Mouse (Mus musculus): ENCODE data around the gene Xirp1.
A peak's percentile ranks its signal among the peaks of the same experiment; 100 is the strongest.

DNA sequence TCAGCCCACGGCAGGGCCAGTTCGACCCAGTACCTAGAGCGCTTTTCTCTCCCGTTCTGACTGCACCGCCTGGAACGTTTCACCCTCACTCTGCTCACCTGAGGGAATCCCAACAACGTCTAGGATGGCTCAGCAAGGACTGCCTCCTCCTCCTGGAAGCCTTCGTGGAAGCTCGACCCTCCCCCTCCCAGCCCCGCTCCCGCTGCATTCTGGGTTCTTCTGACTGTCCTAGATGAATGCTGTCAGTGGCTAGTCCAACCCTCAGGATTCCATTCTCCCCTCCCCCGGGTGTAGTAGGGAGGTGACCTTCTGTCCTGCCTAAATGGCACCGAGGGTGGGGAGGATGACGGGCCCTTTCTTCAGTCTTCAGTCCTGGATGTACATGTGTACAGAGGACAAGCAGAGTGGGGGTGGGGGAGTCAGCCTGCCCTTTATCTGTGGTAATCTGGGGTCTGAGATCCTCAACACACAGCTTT lies 38.8 kb downstream of the Xirp1 start, which contains the start of gene Csrnp1:
- peak; percentile 51 for TF ChIP-seq EP300 (IDR thresholded peaks at IDR 0.05)
- TF ChIP-seq CTCF (IDR thresholded peaks at IDR 0.05) = no peak
